In genomic region chr5:120688434-120688833, GRCm38 (mm10) we compare ENCODE assay signal across 19 mouse cellular contexts. TPM values are rescaled to one million over a fixed set of nuclear protein-coding genes. Genes with fewer than 3 reads are reported as not detected.
DNase-seq lines count a peak whose midpoint lies in the region.
"Had no signal": no experiment of that assay in that cellular context is flagged by ENCODE, and none has a peak within 500 bp of the region (broad histone marks: within the 10 kb centered on the region; RNA-seq: fewer than 3 reads in every experiment).

No protein-coding gene starts in this region.

- H3K27me3 ChIP-seq in embryonic facial prominence, embryonic 10.5 days (replicated peaks; ENCODE audit: low read depth, poor library complexity, severe bottlenecking): peaks cover 75% of the 10 kb centered on the region
- H3K27me3 ChIP-seq in heart, embryonic 10.5 days (ENCODE audit: insufficient read depth, poor library complexity, severe bottlenecking): peaks cover 70% of the 10 kb centered on the region

- peak; percentile 29 to 34 for DNase-seq in lung, adult 18-20 months
- no peak for DNase-seq in lung, postnatal 14 days
- peak; percentile 67 for DNase-seq in T-cell, adult 2 months (ENCODE audit: low spot score)
- DNase-seq in spleen, postnatal 36 days (ENCODE audit: low spot score in 2 of 2): peak; percentile 90 to 91
- no peak for DNase-seq in kidney, postnatal 36 days
- DNase-seq in kidney, adult 8-10 months: no peak
- DNase-seq in embryonic facial prominence, embryonic 10.5 days (ENCODE audit: low spot score): no peak
- DNase-seq in heart, embryonic 10.5 days (ENCODE audit: low spot score): no peak
- DNase-seq: adrenal gland, postnatal 14 days; cerebellum, adult 9-11 months; liver, embryonic 13.5 days; lung, postnatal 36 days; midbrain, embryonic 14.5 days; right cerebral cortex, postnatal 4 days had no signal

- H3K27ac ChIP-seq in embryonic facial prominence, embryonic 10.5 days (replicated peaks): no peak overlapping the region
- no peak overlapping the region for H3K27ac ChIP-seq in heart, embryonic 10.5 days
- H3K27ac ChIP-seq: hindbrain, embryonic 15.5 days; liver, embryonic 13.5 days; stomach, postnatal 0 days had no signal

- H3K9me3 ChIP-seq in embryonic facial prominence, embryonic 10.5 days: no peaks in the 10 kb centered on the region
- H3K9me3 ChIP-seq in heart, embryonic 10.5 days: no peaks in the 10 kb centered on the region
- H3K9me3 ChIP-seq: hindbrain, embryonic 15.5 days; liver, embryonic 13.5 days had no signal

- H3K36me3 ChIP-seq in embryonic facial prominence, embryonic 10.5 days (replicated peaks): no peaks in the 10 kb centered on the region
- no peaks in the 10 kb centered on the region for H3K36me3 ChIP-seq in heart, embryonic 10.5 days
- H3K36me3 ChIP-seq: liver, embryonic 13.5 days had no signal

- no peak overlapping the region for H3K4me3 ChIP-seq in embryonic facial prominence, embryonic 10.5 days
- no peak overlapping the region for H3K4me3 ChIP-seq in heart, embryonic 10.5 days
- H3K4me3 ChIP-seq: hindbrain, embryonic 15.5 days; liver, embryonic 13.5 days had no signal

- 52% methylated on average over 4 of the region's 4 CpGs for WGBS in embryonic facial prominence, embryonic 10.5 days
- 23% methylated on average over 4 of the region's 4 CpGs for WGBS in heart, embryonic 10.5 days

- peaks cover 19% of the 10 kb centered on the region for H3K4me1 ChIP-seq in embryonic facial prominence, embryonic 10.5 days
- H3K4me1 ChIP-seq in heart, embryonic 10.5 days: 0 out of 2 replicates have a peak, but pooled peaks cover 4% of the 10 kb centered on the region

RNA-seq across cellular contexts. Expression of gene Dtx1, which starts 23.3 kb away (rescaled TPM):
- 1.8 and 2.2 TPM in 2 replicates for polyA plus RNA-seq in embryonic facial prominence, embryonic 10.5 days (2016; fragmentation: Nextera tagmentation; extraction: Ambion mirVana)
- 0.28 and 0.41 TPM in 2 replicates for polyA plus RNA-seq in heart, embryonic 10.5 days (2016; fragmentation: Nextera tagmentation; extraction: Ambion mirVana)

RNA-seq across cellular contexts. Expression of gene Rasal1, which starts 39.8 kb away (rescaled TPM):
- 0.07 and 0.14 TPM in 2 replicates for polyA plus RNA-seq in embryonic facial prominence, embryonic 10.5 days (2016; fragmentation: Nextera tagmentation; extraction: Ambion mirVana)
- 0.16 and 0.60 TPM in 2 replicates for polyA plus RNA-seq in heart, embryonic 10.5 days (2016; fragmentation: Nextera tagmentation; extraction: Ambion mirVana)
- polyA plus RNA-seq: heart, postnatal 0 days; neural tube, embryonic 11.5 days had no signal

RNA-seq across cellular contexts. Expression of gene Cfap73, which starts 54.4 kb away (rescaled TPM):
- 0.27 TPM in 1 of 2 replicates, not detected in the other for polyA plus RNA-seq in embryonic facial prominence, embryonic 10.5 days (2016; fragmentation: Nextera tagmentation; extraction: Ambion mirVana)
- 0.39 TPM in 1 of 2 replicates, not detected in the other for polyA plus RNA-seq in heart, embryonic 10.5 days (2016; fragmentation: Nextera tagmentation; extraction: Ambion mirVana)
- polyA plus RNA-seq: heart, postnatal 0 days; kidney, embryonic 16.5 days; liver, embryonic 13.5 days; midbrain, embryonic 14.5 days; neural tube, embryonic 11.5 days had no signal

Comparison
In these comparisons a context has a peak if more than half of its experiments do, and no peak if none do; other contexts are left out.
1. DNase-seq: peak in lung, adult 18-20 months (2 of 2), T-cell, adult 2 months (single experiment) and spleen, postnatal 36 days (2 of 2); none in lung, postnatal 14 days (single experiment), kidney, postnatal 36 days (0 of 2), kidney, adult 8-10 months (0 of 2), embryonic facial prominence, embryonic 10.5 days (single experiment) and heart, embryonic 10.5 days (single experiment).